Mouse (Mus musculus) layer of hippocampus, adult 11-12 months (tissue): ENCODE measurements around the gene Bcas1.
A peak's percentile ranks its signal among the peaks of the same experiment; 100 is the strongest.

Source experiments
- DNase-seq: peaks from one replicate; pipeline ENCODE4 v3.0.0; 2022; ENCODE audit warnings: low spot score

Bcas1 gene

GRCm38 (mm10) chr2:170347131-170347765 is 80.4 kb downstream of the Bcas1 start:
- DNase-seq, result peak; percentile 65

GRCm38 (mm10) chr2:170345410-170345793 is 82.2 kb downstream of the Bcas1 start:
- DNase-seq, result peak; percentile 27

GRCm38 (mm10) chr2:170344502-170345409 is 82.9 kb downstream of the Bcas1 start:
- no peak for DNase-seq

- DNase-seq, result no peak
These were observed 83.8 kb downstream of the Bcas1 start for GRCm38 (mm10) chr2:170343819-170344317.

- peak; percentile 46 for DNase-seq
These were observed 84.4 kb downstream of the Bcas1 start for GRCm38 (mm10) chr2:170343133-170343818.

GRCm38 (mm10) chr2:170342312-170342830 is 85.3 kb downstream of the Bcas1 start:
- DNase-seq, result no peak

GRCm38 (mm10) chr2:170341179-170341578 is 86.5 kb downstream of the Bcas1 start:
- DNase-seq, result no peak

GRCm38 (mm10) chr2:170336266-170336760 is 91.3 kb downstream of the Bcas1 start:
- DNase-seq, result no peak

GRCm38 (mm10) chr2:170335168-170335567 is 92.5 kb downstream of the Bcas1 start:
- DNase-seq, result no peak

GRCm38 (mm10) chr2:170331870-170332269 is 95.8 kb downstream of the Bcas1 start:
- no peak for DNase-seq

GRCm38 (mm10) chr2:170330466-170330865 is 97.2 kb downstream of the Bcas1 start:
- DNase-seq, result no peak

GRCm38 (mm10) chr2:170329921-170330320 is 97.7 kb downstream of the Bcas1 start:
- DNase-seq, result no peak

- DNase-seq, result peak; percentile 44
These were observed 103.7 kb downstream of the Bcas1 start for GRCm38 (mm10) chr2:170323925-170324347.

- no peak for DNase-seq
These were observed 105.6 kb downstream of the Bcas1 start for GRCm38 (mm10) chr2:170322013-170322414.

GRCm38 (mm10) chr2:170321579-170321978 is 106.1 kb downstream of the Bcas1 start:
- no peak for DNase-seq

GRCm38 (mm10) chr2:170319533-170320463 is 107.8 kb downstream of the Bcas1 start:
- no peak for DNase-seq

- peak; percentile 86 for DNase-seq
These were observed 108.7 kb downstream of the Bcas1 start for GRCm38 (mm10) chr2:170318713-170319532.

- DNase-seq, result no peak
These were observed 110.9 kb downstream of the Bcas1 start for GRCm38 (mm10) chr2:170316774-170317173.

GRCm38 (mm10) chr2:170316344-170316743 is 111.3 kb downstream of the Bcas1 start:
- no peak for DNase-seq

GRCm38 (mm10) chr2:170310988-170311359 is 116.7 kb downstream of the Bcas1 start:
- DNase-seq, result no peak
